Mouse (Mus musculus): Measurements from ENCODE around the gene Rmnd1. TPM values are rescaled to one million over a fixed set of nuclear protein-coding genes. Genes with fewer than 3 reads are reported as not detected.

Gene Rmnd1
- polyA plus RNA-seq, 1 experiment from 2014 or later = 47.0 TPM

DNA sequence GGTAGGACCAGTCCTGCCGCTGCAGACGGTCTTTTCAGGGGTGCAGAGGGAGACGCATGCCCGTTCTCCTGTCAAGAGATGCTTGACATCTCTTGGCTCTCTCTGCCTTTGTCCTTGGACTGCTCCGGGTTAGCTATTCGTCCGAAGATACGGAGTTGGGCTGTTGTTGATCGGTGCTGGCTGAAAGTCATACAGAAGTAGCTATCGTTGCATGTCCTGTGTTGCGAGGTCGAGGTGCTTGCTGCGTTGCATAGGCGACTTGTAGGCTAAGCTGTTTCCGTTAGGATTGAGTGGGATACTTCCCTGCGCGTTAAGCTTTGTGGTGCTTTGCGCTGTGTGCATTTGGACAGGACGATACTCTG lies 43.8 kb downstream of the Rmnd1 start:
- Histone ChIP-seq H3K9ac (ENCODE audit: low read length) (peak overlapping the region; percentile 98), H3K4me2 (ENCODE audit: low read length) (peak overlapping the region; percentile 77), H3K4me3 (ENCODE audit: low read depth, low read length) (peak overlapping the region; percentile 94), H3K36me3 (ENCODE audit: control insufficient read depth, insufficient read depth, low read length) (peaks cover 4% of the 10 kb centered on the region; the same call in 1 of the 2 replicates), H3K27ac (ENCODE audit: low read depth, low read length) (peak overlapping the region; percentile 99), H3K4me1 (ENCODE audit: control insufficient read depth, insufficient read depth, low read length) (peaks cover 21% of the 10 kb centered on the region), H3K27me3 (replicated peaks; ENCODE audit: control insufficient read depth, insufficient read depth, low read length) (no peaks in the 10 kb centered on the region), H3K9me3 (replicated peaks; ENCODE audit: control insufficient read depth, low read length) (no peaks in the 10 kb centered on the region)
- ATAC-seq = no peak
- WGBS = under 1% methylated on average over 19 of the region's 19 CpGs
- no peak for DNase-seq (ENCODE audit: low spot score)

DNA sequence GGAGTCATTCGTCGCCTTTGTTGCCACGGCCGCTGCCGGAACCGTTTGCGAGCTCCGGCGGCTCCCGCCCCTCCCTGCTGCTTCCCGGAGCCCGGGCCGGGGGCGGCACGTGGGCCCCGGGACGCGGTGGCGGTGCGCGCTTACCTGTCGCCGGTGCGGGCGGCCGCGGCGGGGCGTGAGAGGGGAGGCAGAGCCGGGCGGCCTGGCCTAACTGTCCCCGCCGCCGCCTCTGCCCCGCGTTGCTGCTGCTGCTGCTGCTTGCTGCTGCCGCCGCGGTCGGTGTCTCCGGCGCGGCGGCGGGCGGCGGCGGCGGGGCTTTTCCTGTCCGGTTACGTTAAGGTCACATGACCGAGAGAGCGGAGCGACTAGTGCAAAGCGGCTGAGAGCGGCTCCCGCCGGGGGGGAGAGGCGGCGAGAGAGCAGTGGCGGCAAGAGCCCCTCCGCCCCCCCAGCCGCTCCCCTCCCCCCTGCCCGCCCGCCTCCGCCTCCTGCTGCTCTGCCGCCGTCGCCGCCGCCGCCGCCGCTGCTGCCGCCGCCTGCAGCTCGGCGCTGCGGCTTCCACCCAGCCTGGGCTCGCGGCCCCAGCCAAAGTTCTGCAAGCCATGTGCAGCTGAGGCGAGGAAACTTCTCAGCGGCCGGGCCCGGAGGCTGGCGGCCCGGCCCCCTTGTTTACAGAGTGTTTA lies 44.3 kb downstream of the Rmnd1 start, which contains the start of gene Zbtb2:
Gene Zbtb2 (minus strand): TSS at position 408 of the 683 bp plus-strand sequence.
- Histone ChIP-seq H3K4me3 (ENCODE audit: low read depth, low read length) (peak within 1 kb of the TSS; percentile 94), H3K4me1 (ENCODE audit: control insufficient read depth, insufficient read depth, low read length) (peaks cover 21% of the 10 kb centered on the region), H3K36me3 (ENCODE audit: control insufficient read depth, insufficient read depth, low read length) (peaks cover 1% of the 10 kb centered on the region; the same call in 1 of the 2 replicates), H3K9ac (ENCODE audit: low read length) (peak within 1 kb of the TSS; percentile 98), H3K27me3 (replicated peaks; ENCODE audit: control insufficient read depth, insufficient read depth, low read length) (no peaks in the 10 kb centered on the region), H3K27ac (ENCODE audit: low read depth, low read length) (peak within 1 kb of the TSS; percentile 99), H3K9me3 (replicated peaks; ENCODE audit: control insufficient read depth, low read length) (no peaks in the 10 kb centered on the region), H3K4me2 (ENCODE audit: low read length) (peak within 1 kb of the TSS; percentile 77)
- WGBS = under 1% methylated on average over 56 of the region's 87 CpGs
- ATAC-seq = peak; percentile 11
- peak; percentile 77 for DNase-seq (ENCODE audit: low spot score)

DNA sequence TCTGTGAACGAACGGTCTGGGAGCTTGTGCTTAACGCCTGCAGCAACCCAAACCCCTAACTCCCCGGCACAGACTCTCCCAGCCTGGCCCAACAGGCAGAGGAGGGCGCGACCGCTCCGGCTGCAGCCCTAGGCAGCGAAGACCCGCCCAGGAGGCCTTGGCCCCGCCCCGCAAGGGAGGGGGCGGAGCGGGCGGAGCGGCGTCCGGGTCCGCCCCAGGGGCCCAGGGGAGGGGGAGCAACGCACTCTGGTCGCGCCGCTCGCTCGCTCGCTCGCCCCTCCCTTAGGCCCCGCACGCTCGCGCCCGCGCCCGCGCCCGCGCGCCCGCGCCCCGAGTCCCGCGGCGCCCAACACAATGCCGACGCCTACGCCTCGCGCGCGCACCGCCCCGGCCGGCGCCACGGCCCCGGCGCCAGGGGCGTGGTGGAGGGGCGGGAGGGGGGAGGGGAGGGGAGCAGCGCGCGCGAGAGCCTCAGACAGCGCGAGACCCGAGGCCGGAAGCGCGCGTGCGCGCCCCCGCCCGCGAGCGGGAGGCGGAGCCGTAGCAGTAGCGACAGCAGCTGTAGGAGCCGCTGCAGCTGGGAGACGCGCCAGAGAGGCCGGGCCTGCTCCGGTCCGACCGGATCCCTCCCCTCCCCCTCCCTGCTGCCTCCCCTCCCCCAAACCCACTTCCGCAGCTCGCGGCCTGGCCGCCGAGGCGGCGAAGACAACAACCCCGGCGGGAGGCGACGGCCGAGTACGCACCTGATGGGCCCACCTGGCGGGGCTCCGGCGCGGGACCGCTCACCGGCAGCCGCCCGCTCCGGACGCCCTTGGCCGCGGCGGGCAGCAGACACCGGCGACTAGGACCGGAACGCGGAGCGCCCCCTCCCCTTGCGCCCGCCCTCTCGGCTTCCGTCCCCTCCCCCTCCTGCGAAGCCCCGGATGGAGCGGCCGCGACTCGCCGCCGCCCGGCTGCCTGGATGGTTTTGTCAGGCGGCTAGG lies 45.3 kb downstream of the Rmnd1 start:
- DNase-seq (ENCODE audit: low spot score) (peak; percentile 97), ATAC-seq (peak; percentile 93)
- Histone ChIP-seq H3K9me3 (replicated peaks; ENCODE audit: control insufficient read depth, low read length) (no peaks in the 10 kb centered on the region), H3K4me2 (ENCODE audit: low read length) (peak overlapping the region; percentile 77), H3K4me3 (ENCODE audit: low read depth, low read length) (peak overlapping the region; percentile 94), H3K9ac (ENCODE audit: low read length) (peak overlapping the region; percentile 98), H3K27me3 (replicated peaks; ENCODE audit: control insufficient read depth, insufficient read depth, low read length) (no peaks in the 10 kb centered on the region), H3K4me1 (ENCODE audit: control insufficient read depth, insufficient read depth, low read length) (peaks cover 21% of the 10 kb centered on the region), H3K27ac (ENCODE audit: low read depth, low read length) (peak overlapping the region; percentile 99), H3K36me3 (ENCODE audit: control insufficient read depth, insufficient read depth, low read length) (no peaks in the 10 kb centered on the region)
- under 1% methylated on average over 60 of the region's 133 CpGs for WGBS

DNA sequence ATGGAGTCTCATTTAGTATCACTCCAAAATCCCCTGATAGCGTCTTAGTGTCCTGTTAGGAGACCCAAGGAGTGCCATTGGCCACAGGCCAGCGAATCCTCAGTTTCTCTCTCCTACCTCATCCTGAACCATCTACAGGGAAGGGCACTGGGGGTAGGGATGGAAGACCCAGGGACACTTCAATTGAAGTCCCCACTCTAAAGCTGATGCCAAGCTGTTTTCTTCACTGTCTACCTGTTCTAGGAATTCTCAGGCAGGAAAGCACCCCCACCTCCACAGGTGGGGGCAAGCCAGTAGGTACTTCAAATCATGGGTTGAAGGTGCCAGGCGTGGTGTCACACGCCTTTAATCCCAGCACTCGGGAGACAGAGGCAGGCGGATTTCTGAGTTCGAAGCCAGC lies 47.9 kb downstream of the Rmnd1 start:
- Histone ChIP-seq H3K36me3 (ENCODE audit: control insufficient read depth, insufficient read depth, low read length) (no peaks in the 10 kb centered on the region), H3K9ac (ENCODE audit: low read length) (no peak overlapping the region), H3K4me1 (ENCODE audit: control insufficient read depth, insufficient read depth, low read length) (peaks cover 6% of the 10 kb centered on the region), H3K4me3 (ENCODE audit: low read depth, low read length) (no peak overlapping the region), H3K27me3 (replicated peaks; ENCODE audit: control insufficient read depth, insufficient read depth, low read length) (no peaks in the 10 kb centered on the region), H3K27ac (ENCODE audit: low read depth, low read length) (no peak overlapping the region), H3K9me3 (replicated peaks; ENCODE audit: control insufficient read depth, low read length) (no peaks in the 10 kb centered on the region), H3K4me2 (ENCODE audit: low read length) (no peak overlapping the region)
- ATAC-seq = no peak
- WGBS = 90% methylated on average over 7 of the region's 7 CpGs
- DNase-seq (ENCODE audit: low spot score) = no peak

DNA sequence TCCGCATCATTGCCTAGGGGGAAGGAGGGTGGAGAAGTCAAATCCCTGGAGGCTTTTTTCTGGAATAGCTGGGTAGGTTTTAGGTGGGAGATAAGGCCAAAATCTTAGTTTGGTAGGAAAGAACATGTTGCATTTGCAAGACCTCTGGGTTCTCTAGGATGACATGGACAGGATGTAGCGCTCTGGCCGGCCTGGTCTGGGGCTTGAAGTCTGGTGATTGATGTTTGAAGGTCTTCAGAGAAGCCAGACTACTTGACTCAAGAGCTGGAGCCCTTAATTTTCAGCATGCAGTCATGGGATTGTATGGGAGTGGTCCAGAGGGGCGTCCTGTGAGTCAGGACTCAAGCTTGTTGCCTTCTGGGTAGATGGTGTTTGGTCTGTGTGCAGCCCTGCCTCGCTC lies 51.4 kb downstream of the Rmnd1 start:
- no peak for ATAC-seq
- 97% methylated on average over 5 of the region's 5 CpGs for WGBS
- Histone ChIP-seq H3K27me3 (replicated peaks; ENCODE audit: control insufficient read depth, insufficient read depth, low read length) (no peaks in the 10 kb centered on the region), H3K4me2 (ENCODE audit: low read length) (no peak overlapping the region), H3K9me3 (replicated peaks; ENCODE audit: control insufficient read depth, low read length) (no peaks in the 10 kb centered on the region), H3K36me3 (ENCODE audit: control insufficient read depth, insufficient read depth, low read length) (no peaks in the 10 kb centered on the region), H3K4me1 (ENCODE audit: control insufficient read depth, insufficient read depth, low read length) (no peaks in the 10 kb centered on the region), H3K9ac (ENCODE audit: low read length) (no peak overlapping the region), H3K27ac (ENCODE audit: low read depth, low read length) (no peak overlapping the region), H3K4me3 (ENCODE audit: low read depth, low read length) (no peak overlapping the region)
- no peak for DNase-seq (ENCODE audit: low spot score)

DNA sequence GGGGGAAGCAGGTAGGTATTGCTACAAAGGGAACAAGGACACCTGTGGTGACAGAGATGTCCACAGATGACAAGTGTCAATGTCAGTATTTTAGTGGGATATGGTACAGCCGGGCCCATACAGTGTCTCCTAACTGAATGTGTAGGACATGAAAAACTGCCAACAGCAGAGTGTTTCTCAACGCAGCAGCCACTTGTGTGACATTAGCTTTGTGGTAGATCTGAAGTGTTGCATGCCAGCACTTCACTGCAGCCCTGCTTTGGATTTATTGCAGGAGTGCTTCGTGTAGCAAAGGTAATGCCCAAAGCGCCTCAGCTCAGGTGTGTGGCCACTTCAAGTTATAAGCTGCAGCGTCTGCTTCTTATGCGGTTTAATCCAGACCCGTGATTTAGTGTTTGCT lies 55.3 kb downstream of the Rmnd1 start:
- no peak overlapping the region for H3K27ac ChIP-seq (ENCODE audit: low read depth, low read length)
- WGBS = 90% methylated on average over 7 of the region's 7 CpGs
- H3K9ac ChIP-seq (ENCODE audit: low read length) = no peak overlapping the region
- H3K9me3 ChIP-seq (replicated peaks; ENCODE audit: control insufficient read depth, low read length) = no peaks in the 10 kb centered on the region
- H3K4me1 ChIP-seq (ENCODE audit: control insufficient read depth, insufficient read depth, low read length) = no peaks in the 10 kb centered on the region
- H3K4me3 ChIP-seq (ENCODE audit: low read depth, low read length) = no peak overlapping the region
- no peak for DNase-seq (ENCODE audit: low spot score)
- no peaks in the 10 kb centered on the region for H3K27me3 ChIP-seq (replicated peaks; ENCODE audit: control insufficient read depth, insufficient read depth, low read length)
- ATAC-seq = no peak
- no peak overlapping the region for H3K4me2 ChIP-seq (ENCODE audit: low read length)
- peaks cover 9% of the 10 kb centered on the region; the same call in 1 of the 2 replicates for H3K36me3 ChIP-seq (ENCODE audit: control insufficient read depth, insufficient read depth, low read length)

DNA sequence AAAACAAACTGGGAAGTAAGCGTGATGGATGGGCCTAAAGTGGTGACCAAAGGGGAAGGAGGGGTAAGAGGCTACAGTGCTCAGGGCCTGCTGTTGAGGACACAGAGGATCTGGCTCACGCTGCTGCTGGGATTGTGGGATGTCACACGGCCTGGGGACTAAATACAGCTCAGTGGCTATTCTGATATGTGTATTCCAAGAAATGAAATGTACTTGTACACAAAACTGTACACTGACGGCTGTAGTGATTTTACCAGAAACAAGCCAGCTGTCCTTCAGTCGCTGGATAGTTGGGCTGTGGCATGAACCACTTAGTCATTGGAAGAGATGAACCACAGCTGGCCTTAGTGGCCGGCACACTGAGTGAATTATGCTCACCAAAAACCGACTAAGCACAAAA lies 55.7 kb downstream of the Rmnd1 start:
- Histone ChIP-seq H3K27ac (ENCODE audit: low read depth, low read length) (no peak overlapping the region), H3K9me3 (replicated peaks; ENCODE audit: control insufficient read depth, low read length) (no peaks in the 10 kb centered on the region), H3K27me3 (replicated peaks; ENCODE audit: control insufficient read depth, insufficient read depth, low read length) (no peaks in the 10 kb centered on the region), H3K4me3 (ENCODE audit: low read depth, low read length) (no peak overlapping the region), H3K36me3 (ENCODE audit: control insufficient read depth, insufficient read depth, low read length) (peaks cover 9% of the 10 kb centered on the region; the same call in 1 of the 2 replicates), H3K9ac (ENCODE audit: low read length) (no peak overlapping the region), H3K4me1 (ENCODE audit: control insufficient read depth, insufficient read depth, low read length) (no peaks in the 10 kb centered on the region), H3K4me2 (ENCODE audit: low read length) (no peak overlapping the region)
- ATAC-seq (no peak), DNase-seq (ENCODE audit: low spot score) (no peak)
- 82% methylated on average over 7 of the region's 7 CpGs for WGBS

DNA sequence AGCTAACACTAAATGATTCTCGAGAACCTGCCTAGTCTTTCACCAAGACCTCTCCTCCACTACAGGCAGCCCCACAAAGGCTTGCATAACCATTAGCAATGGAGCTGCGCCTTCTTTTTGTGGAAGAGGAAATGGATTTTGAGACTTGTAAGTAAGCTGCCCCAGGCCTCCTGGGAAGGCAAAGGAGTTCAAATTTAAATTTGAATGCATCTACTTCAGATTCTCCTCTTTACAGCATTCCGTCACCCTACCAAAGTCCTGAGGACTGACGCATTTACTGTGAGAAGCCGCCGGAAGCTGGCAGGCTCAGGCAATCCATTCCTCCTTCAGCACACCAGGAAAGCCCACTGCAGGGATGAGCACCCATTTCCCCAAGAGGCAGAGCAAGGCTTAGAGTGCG lies 56.9 kb downstream of the Rmnd1 start:
- peaks cover 9% of the 10 kb centered on the region; the same call in 1 of the 2 replicates for H3K36me3 ChIP-seq (ENCODE audit: control insufficient read depth, insufficient read depth, low read length)
- DNase-seq (ENCODE audit: low spot score) (peak; percentile 34), ATAC-seq (0 out of 2 replicates have a peak, but pooled peaks have one; percentile 24)
- H3K4me2 ChIP-seq (ENCODE audit: low read length) = no peak overlapping the region
- 25% methylated on average over 7 of the region's 7 CpGs for WGBS
- H3K27me3 ChIP-seq (replicated peaks; ENCODE audit: control insufficient read depth, insufficient read depth, low read length) = no peaks in the 10 kb centered on the region
- H3K4me1 ChIP-seq (ENCODE audit: control insufficient read depth, insufficient read depth, low read length) = no peaks in the 10 kb centered on the region
- H3K4me3 ChIP-seq (ENCODE audit: low read depth, low read length) = no peak overlapping the region
- H3K9me3 ChIP-seq (replicated peaks; ENCODE audit: control insufficient read depth, low read length) = no peaks in the 10 kb centered on the region
- no peak overlapping the region for H3K27ac ChIP-seq (ENCODE audit: low read depth, low read length)
- H3K9ac ChIP-seq (ENCODE audit: low read length) = no peak overlapping the region
